Mouse (Mus musculus) CD4-positive naive resting alpha-beta T cell, adult 76 days (primary cell): ENCODE data around the gene Mafb. TPM values are rescaled to one million over a fixed set of nuclear protein-coding genes. Genes with fewer than 3 reads are reported as not detected.

Experiments used
- total RNA-seq: library from RNA; stranded (reverse); gene quantifications from one replicate; pipeline ENCODE4 v1.2.4, GENCODE M21; 2023

Mafb gene
- 2.8 TPM for total RNA-seq

DNA sequence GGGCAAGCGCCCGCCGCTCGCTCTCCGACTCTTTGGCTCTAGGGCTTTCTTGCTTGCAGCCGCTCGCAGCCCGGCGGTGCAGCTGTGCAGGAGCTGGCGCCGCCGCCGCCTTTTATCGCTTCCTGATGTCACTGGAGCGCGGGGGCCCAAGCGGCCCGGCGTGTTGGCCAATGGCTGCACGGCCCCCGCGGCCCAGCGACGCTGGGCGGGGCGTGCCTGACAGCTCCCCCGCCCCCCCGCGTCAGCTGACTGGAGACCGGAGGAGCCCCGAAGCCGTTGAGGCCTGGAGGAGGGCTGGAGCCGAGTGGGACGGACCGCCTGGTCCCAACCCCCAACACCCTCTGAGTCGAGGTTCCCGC, at the start of gene Mafb:
TSS of gene Mafb (minus strand) at position 86 of the 359 bp plus-strand sequence.

GRCm38 (mm10) chr2:160334111-160334661, 32.7 kb downstream of the Mafb start, which contains the start of gene Gm826:
Gene Gm826, minus strand, starts transcription at chr2:160334162.

Other genes starting within 250 kb of the Mafb start
- gene Gm826, start 32.9 kb downstream of the Mafb start, total RNA-seq: not detected